Comparison of ENCODE assay signal across 24 mouse cellular contexts in the genomic region with DNA sequence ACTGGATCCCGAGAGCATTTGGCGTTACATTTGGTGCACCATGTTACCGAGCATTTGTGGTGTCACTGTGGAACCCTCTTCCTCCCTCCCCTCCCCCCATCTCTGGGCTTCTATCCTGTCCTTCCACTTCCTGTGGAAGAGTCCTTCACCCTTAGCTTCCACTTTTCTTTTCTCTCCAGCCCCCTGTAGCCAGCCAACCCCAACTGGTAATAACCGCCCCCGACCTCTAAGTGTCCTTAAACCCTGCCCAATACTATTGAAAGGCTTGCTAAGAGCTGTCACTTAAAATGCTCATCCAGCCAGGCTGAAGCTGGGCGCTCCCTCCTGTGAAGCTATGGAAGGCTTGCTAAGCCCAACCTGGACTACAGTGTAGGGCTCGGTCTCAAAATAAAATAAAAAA. TPM values are rescaled to one million over a fixed set of nuclear protein-coding genes. Genes with fewer than 3 reads are reported as not detected.
"Had no signal": no experiment of that assay in that cellular context is flagged by ENCODE, and none has a peak within 500 bp of the region (broad histone marks: within the 10 kb centered on the region; RNA-seq: fewer than 3 reads in every experiment).

No protein-coding gene starts in this region.

- ATAC-seq: liver, postnatal 0 days; lung, postnatal 0 days had no signal

- H3K4me3 ChIP-seq: liver, embryonic 13.5 days; liver, embryonic 15.5 days; lung, embryonic 15.5 days; midbrain, embryonic 12.5 days; neural tube, embryonic 12.5 days; stomach, embryonic 15.5 days had no signal

- H3K9ac ChIP-seq: liver, embryonic 13.5 days; liver, embryonic 15.5 days; liver, postnatal 0 days; lung, embryonic 15.5 days; midbrain, embryonic 12.5 days; neural tube, embryonic 12.5 days; stomach, embryonic 15.5 days had no signal

- H3K4me1 ChIP-seq: lung, embryonic 15.5 days; midbrain, embryonic 12.5 days; neural tube, embryonic 12.5 days; stomach, embryonic 15.5 days had no signal

- H3K4me2 ChIP-seq: liver, embryonic 13.5 days; liver, embryonic 15.5 days; lung, embryonic 15.5 days; midbrain, embryonic 12.5 days; neural tube, embryonic 12.5 days; stomach, embryonic 15.5 days had no signal

- DNase-seq: liver, embryonic 13.5 days; liver, postnatal 0 days; lung, adult 2 months; lung, postnatal 14 days; lung, postnatal 36 days; midbrain, embryonic 14.5 days; right cerebral cortex, postnatal 14 days; thymus, adult 2 months; thymus, postnatal 25 days; thymus, postnatal 4 days had no signal

- H3K27me3 ChIP-seq: liver, embryonic 13.5 days; lung, embryonic 15.5 days; midbrain, embryonic 12.5 days; neural tube, embryonic 12.5 days; stomach, embryonic 15.5 days had no signal

- H3K9me3 ChIP-seq: liver, embryonic 13.5 days; liver, embryonic 15.5 days; lung, embryonic 15.5 days; midbrain, embryonic 12.5 days; neural tube, embryonic 12.5 days; stomach, embryonic 15.5 days had no signal

- H3K36me3 ChIP-seq: liver, embryonic 13.5 days; liver, embryonic 15.5 days; lung, embryonic 15.5 days; midbrain, embryonic 12.5 days; neural tube, embryonic 12.5 days; stomach, embryonic 15.5 days had no signal

- H3K27ac ChIP-seq: liver, embryonic 13.5 days; liver, embryonic 15.5 days; lung, embryonic 15.5 days; macrophage; midbrain, embryonic 12.5 days; neural tube, embryonic 12.5 days; stomach, embryonic 15.5 days; stomach, postnatal 0 days had no signal

RNA-seq across cellular contexts. Expression of gene Rhov, which starts 5.9 kb away (rescaled TPM):
- total RNA-seq: megakaryocyte progenitor cell, adult 5-6 weeks had no signal
- polyA plus RNA-seq: liver, postnatal 0 days had no signal

RNA-seq across cellular contexts. Expression of gene Spint1, which starts 39.8 kb away (rescaled TPM):
- total RNA-seq: monocyte, adult 5-6 weeks; neutrophil, adult 5-6 weeks had no signal

RNA-seq across cellular contexts. Expression of gene Ppp1r14d, which starts 47.2 kb away (rescaled TPM):
- total RNA-seq: megakaryocyte progenitor cell, adult 5-6 weeks; midbrain, postnatal 0 days; monocyte, adult 5-6 weeks; neutrophil, adult 5-6 weeks had no signal
- polyA plus RNA-seq: liver, embryonic 13.5 days; liver, embryonic 15.5 days; liver, postnatal 0 days; macrophage; midbrain, embryonic 12.5 days; midbrain, embryonic 14.5 days; midbrain, postnatal 0 days; neural tube, embryonic 12.5 days; neural tube, embryonic 14.5 days; spleen, adult 2 months had no signal

RNA-seq across cellular contexts. Expression of gene Dll4, which starts 48.7 kb away (rescaled TPM):
- total RNA-seq: monocyte, adult 5-6 weeks; neutrophil, adult 5-6 weeks had no signal
- polyA plus RNA-seq: macrophage had no signal
